Mouse (Mus musculus) MEL (cell line): ENCODE measurements around the gene Plcg1. TPM values are rescaled to one million over a fixed set of nuclear protein-coding genes. Genes with fewer than 3 reads are reported as not detected.

Source experiments
- DNase-seq: peaks from one replicate; pipeline ENCODE4 v3.0.0; 2011; ENCODE audit warnings: low read depth, low spot score
- H3K27ac ChIP-seq: 2 replicates; pipeline ENCODE4 v1.5.1; 2012; ENCODE audit warnings: low read depth, mild to moderate bottlenecking, control low read depth, low read length, moderate library complexity; ENCODE audit not compliant: control insufficient read depth
- H3K27me3 ChIP-seq, 2 experiments: fragments of 150-350 bp in 1 of 2; sonication (generic) in 1 of 2; 2 replicates each; pipeline ENCODE4 v1.6.1; 2012; ENCODE audit warnings: low read length in 2 of 2, mild to moderate bottlenecking in 2 of 2, improper control_type of control experiment in 1 of 2, moderate library complexity in 1 of 2; ENCODE audit not compliant: insufficient read depth in 2 of 2, control insufficient read depth in 1 of 2
- H3K36me3 ChIP-seq, 2 experiments: 2 replicates each; pipeline ENCODE4 v1.6.1; 2012 to 2014; ENCODE audit warnings: low read length in 2 of 2, improper control_type of control experiment in 1 of 2, inconsistent platforms in 1 of 2, mild to moderate bottlenecking in 1 of 2; ENCODE audit not compliant: insufficient read depth in 2 of 2, control insufficient read depth in 1 of 2
- H3K4me1 ChIP-seq, 2 experiments: fragments of 150-350 bp in 1 of 2; sonication (generic) in 1 of 2; 2 replicates each; pipeline ENCODE4 v1.6.1; 2012; ENCODE audit warnings: low read length in 2 of 2, improper control_type of control experiment in 1 of 2, mild to moderate bottlenecking in 1 of 2; ENCODE audit not compliant: insufficient read depth in 2 of 2, control insufficient read depth in 1 of 2
- H3K4me3 ChIP-seq, 2 experiments: fragments of 150-350 bp in 1 of 2; sonication (generic) in 1 of 2; 2 replicates each; pipeline ENCODE4 v1.5.1; 2012; ENCODE audit warnings: low read depth in 2 of 2, low read length in 2 of 2, mild to moderate bottlenecking in 2 of 2, moderate library complexity in 2 of 2, control low read depth in 1 of 2, improper control_type of control experiment in 1 of 2; ENCODE audit not compliant: control insufficient read depth in 1 of 2, insufficient read depth in 1 of 2
- H3K79me2 ChIP-seq: 2 replicates; pipeline ENCODE4 v1.6.1; 2012; ENCODE audit warnings: mild to moderate bottlenecking, low read length, moderate library complexity; ENCODE audit not compliant: control insufficient read depth, poor library complexity, insufficient read depth
- H3K9ac ChIP-seq: 2 replicates; pipeline ENCODE4 v1.6.1; 2012; ENCODE audit warnings: low read depth, mild to moderate bottlenecking, control low read depth, low read length, moderate library complexity; ENCODE audit not compliant: control insufficient read depth, poor library complexity, severe bottlenecking
- H3K9me3 ChIP-seq: fragments of 150-350 bp; sonication (generic); replicated peaks from 2 replicates; pipeline ENCODE4 v1.6.1; 2012; ENCODE audit warnings: mild to moderate bottlenecking, low read length, improper control_type of control experiment, moderate library complexity; ENCODE audit not compliant: insufficient read depth
- BHLHE40 ChIP-seq: IDR thresholded peaks from 2 replicates; pipeline ENCODE4 v1.6.1; 2012; ENCODE audit warnings: low read depth, mild to moderate bottlenecking, inconsistent platforms, low read length, improper control_type of control experiment, borderline replicate concordance
- CHD1 ChIP-seq: IDR thresholded peaks from 2 replicates; pipeline ENCODE4 v1.6.1; 2012; ENCODE audit warnings: low read depth, mild to moderate bottlenecking, inconsistent platforms, low read length, improper control_type of control experiment
- CHD2 ChIP-seq: IDR thresholded peaks from 2 replicates; pipeline ENCODE4 v1.6.1; 2011; ENCODE audit warnings: low read length, improper control_type of control experiment
- CTCF ChIP-seq, 3 experiments: IDR thresholded peaks in 2 of 3; conservative IDR thresholded peaks in 1 of 3; 2 replicates each; pipeline ENCODE4 v1.5.1; 2011 to 2012; ENCODE audit warnings: low read length in 3 of 3, low read depth in 2 of 3, mild to moderate bottlenecking in 2 of 3, improper control_type of control experiment in 1 of 3, inconsistent platforms in 1 of 3, mixed read lengths in 1 of 3, moderate library complexity in 1 of 3; ENCODE audit not compliant: control insufficient read depth in 1 of 3, insufficient read depth in 1 of 3, poor library complexity in 1 of 3, severe bottlenecking in 1 of 3
- E2F4 ChIP-seq: IDR thresholded peaks from 2 replicates; pipeline ENCODE4 v1.6.1; 2011; ENCODE audit warnings: low read depth, low read length, improper control_type of control experiment, borderline replicate concordance
- ETS1 ChIP-seq: IDR thresholded peaks from 2 replicates; pipeline ENCODE4 v1.6.1; 2012; ENCODE audit warnings: low read depth, mild to moderate bottlenecking, inconsistent platforms, low read length, improper control_type of control experiment, moderate library complexity
- GATA1 ChIP-seq: IDR thresholded peaks from 2 replicates; pipeline ENCODE4 v1.6.1; 2011; ENCODE audit warnings: low read depth, low read length, improper control_type of control experiment
- HCFC1 ChIP-seq: IDR thresholded peaks from 2 replicates; pipeline ENCODE4 v1.6.1; 2012; ENCODE audit warnings: low read depth, mild to moderate bottlenecking, inconsistent platforms, low read length, improper control_type of control experiment, moderate library complexity
- JUND ChIP-seq: IDR thresholded peaks from 2 replicates; pipeline ENCODE4 v1.6.1; 2011; ENCODE audit warnings: low read depth, mild to moderate bottlenecking, improper control_type of control experiment, low read length
- MAFK ChIP-seq: IDR thresholded peaks from 2 replicates; pipeline ENCODE4 v1.6.1; 2011; ENCODE audit warnings: low read depth, mild to moderate bottlenecking, low read length, improper control_type of control experiment, borderline replicate concordance
- MAZ ChIP-seq: IDR thresholded peaks from 2 replicates; pipeline ENCODE4 v1.6.1; 2012; ENCODE audit warnings: low read depth, mild to moderate bottlenecking, inconsistent platforms, low read length, improper control_type of control experiment
- MXI1 ChIP-seq: IDR thresholded peaks from 2 replicates; pipeline ENCODE4 v1.6.1; 2011; ENCODE audit warnings: mild to moderate bottlenecking, low read depth, low read length, improper control_type of control experiment
- MYB ChIP-seq: IDR thresholded peaks from 2 replicates; pipeline ENCODE4 v1.6.1; 2011; ENCODE audit warnings: mild to moderate bottlenecking, low read depth, low read length, improper control_type of control experiment
- NELFE ChIP-seq: IDR thresholded peaks from 2 replicates; pipeline ENCODE4 v1.6.1; 2011; ENCODE audit warnings: low read depth, low read length, improper control_type of control experiment
- NRF1 ChIP-seq: IDR thresholded peaks from 2 replicates; pipeline ENCODE4 v1.6.1; 2014; ENCODE audit warnings: low read depth, mild to moderate bottlenecking, inconsistent platforms, low read length, improper control_type of control experiment, moderate library complexity; ENCODE audit not compliant: poor library complexity, insufficient read depth, severe bottlenecking
- POLR2AphosphoS5 ChIP-seq: IDR thresholded peaks from 2 replicates; pipeline ENCODE4 v1.6.1; 2012; ENCODE audit warnings: low read depth, borderline replicate concordance, mild to moderate bottlenecking, inconsistent platforms, low read length, moderate library complexity, mixed read lengths
- RAD21 ChIP-seq: IDR thresholded peaks from 2 replicates; pipeline ENCODE4 v1.6.1; 2011; ENCODE audit warnings: mild to moderate bottlenecking, low read depth, low read length, improper control_type of control experiment
- RCOR1 ChIP-seq: IDR thresholded peaks from 2 replicates; pipeline ENCODE4 v1.6.1; 2012; ENCODE audit warnings: low read depth, mild to moderate bottlenecking, inconsistent platforms, low read length, improper control_type of control experiment
- SIN3A ChIP-seq: IDR thresholded peaks from 2 replicates; pipeline ENCODE4 v1.6.1; 2012; ENCODE audit warnings: low read length, improper control_type of control experiment, inconsistent platforms
- SMC3 ChIP-seq: IDR thresholded peaks from 2 replicates; pipeline ENCODE4 v1.6.1; 2011; ENCODE audit warnings: low read depth, low read length, improper control_type of control experiment
- TAL1 ChIP-seq: IDR thresholded peaks from 2 replicates; pipeline ENCODE4 v1.6.1; 2012; ENCODE audit warnings: mild to moderate bottlenecking, inconsistent platforms, low read length, moderate library complexity, mixed read lengths
- USF2 ChIP-seq, 2 experiments: IDR thresholded peaks; 2 replicates each; pipeline ENCODE4 v1.6.1; 2011 to 2012; ENCODE audit warnings: improper control_type of control experiment in 2 of 2, low read length in 2 of 2, borderline replicate concordance in 1 of 2, inconsistent platforms in 1 of 2, low read depth in 1 of 2, mild to moderate bottlenecking in 1 of 2; ENCODE audit not compliant: insufficient read depth in 1 of 2
- polyA plus RNA-seq, 2 experiments: library from polyadenylated mRNA; stranded (reverse) in 1 of 2; unstranded in 1 of 2; fragments of >175 nt in 1 of 2; fragments of >200 nt in 1 of 2; gene quantifications; 2 replicates each; pipeline versions ENCODE4 v1.2.1 to v1.2.4; 2012; ENCODE audit warnings: low replicate concordance in 2 of 2, low read depth in 1 of 2; ENCODE audit not compliant: insufficient read length in 2 of 2, insufficient read depth in 1 of 2, missing spikeins in 1 of 2
- total RNA-seq: library from RNA; depleted of rRNA; stranded (reverse); fragments of 300-350 nt; gene quantifications from 2 replicates; pipeline ENCODE4 v1.2.3, GENCODE M21; 2012

The Plcg1 gene
- total and polyA plus RNA-seq, 3 experiments: 15.4 to 27.5 TPM; not detected in 1

- no peaks in the 10 kb centered on the region for H3K27me3 ChIP-seq
- no peak overlapping the region for H3K9ac ChIP-seq
- no peaks in the 10 kb centered on the region for H3K9me3 ChIP-seq
- H3K4me1 ChIP-seq: peaks cover 0 to 5% of the 10 kb centered on the region in 2 experiments; a peak in 2 of 4 replicates
- TF ChIP-seq E2F4 (no peak), CHD1 (no peak), SIN3A (no peak), USF2 (IDR thresholded peaks at IDR 0.05; ENCODE audit: borderline replicate concordance in 1 of 2, insufficient read depth in 1 of 2, low read depth in 1 of 2, low read length in 2 of 2) (no peak), GATA1 (no peak), MAZ (no peak), BHLHE40 (no peak), CHD2 (no peak), TAL1 (no peak), POLR2AphosphoS5 (no peak), CTCF (IDR thresholded peaks at IDR 0.05 in 2 of 3, conservative IDR thresholded peaks at IDR 0.05 in 1 of 3; ENCODE audit: control insufficient read depth in 1 of 3, insufficient read depth in 1 of 3, low read depth in 2 of 3, low read length in 3 of 3, poor library complexity in 1 of 3, severe bottlenecking in 1 of 3) (no peak), RCOR1 (no peak), HCFC1 (no peak), SMC3 (no peak), JUND (no peak), ETS1 (no peak)
- TF ChIP-seq, all 39 proteins: peak for 0
- H3K36me3 ChIP-seq: no peaks in the 10 kb centered on the region; a peak in 1 of 4 replicates
- DNase-seq: no peak
- H3K4me3 ChIP-seq: no peak overlapping the region
- peaks cover 3% of the 10 kb centered on the region; the same call in 1 of the 2 replicates for H3K79me2 ChIP-seq
- H3K27ac ChIP-seq: no peak overlapping the region
Observed at GRCm38 (mm10) chr2:160739647-160740356, 8.7 kb downstream of the Plcg1 start.

- peaks cover 0 to 4% of the 10 kb centered on the region in 2 experiments; a peak in 2 of 4 replicates for H3K36me3 ChIP-seq
- no peak overlapping the region for H3K27ac ChIP-seq
- no peaks in the 10 kb centered on the region for H3K9me3 ChIP-seq
- H3K79me2 ChIP-seq: peaks cover 3% of the 10 kb centered on the region; the same call in 1 of the 2 replicates
- H3K4me3 ChIP-seq: no peak overlapping the region
- H3K4me1 ChIP-seq: peaks cover 2 to 13% of the 10 kb centered on the region in 2 experiments; a peak in 3 of 4 replicates
- H3K27me3 ChIP-seq: no peaks in the 10 kb centered on the region
- no peak for DNase-seq
- TF ChIP-seq NRF1 (no peak), NELFE (no peak), HCFC1 (no peak), CHD1 (no peak), USF2 (IDR thresholded peaks at IDR 0.05; ENCODE audit: borderline replicate concordance in 1 of 2, insufficient read depth in 1 of 2, low read depth in 1 of 2, low read length in 2 of 2) (no peak), MAFK (no peak), CHD2 (no peak), SMC3 (no peak), MYB (no peak), POLR2AphosphoS5 (no peak), RCOR1 (no peak), MXI1 (no peak), RAD21 (no peak), SIN3A (no peak), CTCF (IDR thresholded peaks at IDR 0.05 in 2 of 3, conservative IDR thresholded peaks at IDR 0.05 in 1 of 3; ENCODE audit: control insufficient read depth in 1 of 3, insufficient read depth in 1 of 3, low read depth in 2 of 3, low read length in 3 of 3, poor library complexity in 1 of 3, severe bottlenecking in 1 of 3) (no peak)
- H3K9ac ChIP-seq: no peak overlapping the region
Observed at GRCm38 (mm10) chr2:160740521-160741156, 9.5 kb downstream of the Plcg1 start.
